Mouse (Mus musculus) cerebellum, postnatal 25 days (tissue): ENCODE results near the gene Vmn1r41.

Experiments used
- DNase-seq, 2 experiments: peaks; one replicate each; pipeline ENCODE4 v3.0.0; 2021; ENCODE audit warnings: mixed read lengths in 2 of 2

Gene Vmn1r41

DNA sequence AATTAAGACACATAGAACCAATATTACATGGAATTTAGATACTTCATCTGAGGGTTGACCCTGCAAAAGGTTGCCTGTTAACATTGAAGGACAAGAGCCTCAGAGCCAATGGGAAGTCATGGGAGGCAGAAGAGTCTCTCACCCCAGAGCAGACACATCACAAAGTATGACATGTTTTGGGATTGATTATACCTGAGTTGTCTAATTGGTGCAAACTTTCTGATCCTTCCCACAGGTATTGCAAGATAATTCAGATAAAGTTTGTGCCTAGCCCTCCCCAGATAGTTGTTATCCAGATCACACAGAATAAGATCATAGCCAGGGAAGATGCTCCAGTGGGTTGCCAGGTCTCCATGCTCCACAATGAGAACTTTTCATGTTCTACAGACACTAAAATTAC lies at the start of gene Vmn1r41:
TSS of gene Vmn1r41 (plus strand) at position 301 of the 400 bp plus-strand sequence.
- no peak for DNase-seq

DNA sequence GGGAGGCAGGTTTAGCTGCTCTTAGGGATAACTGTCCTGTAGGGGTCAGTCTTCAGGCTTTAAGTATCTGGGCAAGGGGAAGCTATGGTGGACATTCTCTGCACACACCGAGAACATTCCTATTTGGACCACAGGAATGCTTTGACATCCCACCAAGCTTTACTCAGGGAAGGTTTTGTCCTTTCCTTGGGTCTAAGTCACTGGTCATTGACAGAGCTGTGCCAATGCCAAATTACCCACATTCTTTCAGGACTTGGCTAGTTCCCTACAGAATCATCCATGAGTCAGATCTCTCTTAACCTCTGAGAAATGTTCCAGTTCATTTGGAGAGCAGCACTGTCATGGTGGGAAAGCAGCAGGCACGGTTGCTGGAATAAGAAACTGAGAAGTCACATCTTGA lies 33.9 kb upstream of the Vmn1r41 start:
- DNase-seq: no peak

DNA sequence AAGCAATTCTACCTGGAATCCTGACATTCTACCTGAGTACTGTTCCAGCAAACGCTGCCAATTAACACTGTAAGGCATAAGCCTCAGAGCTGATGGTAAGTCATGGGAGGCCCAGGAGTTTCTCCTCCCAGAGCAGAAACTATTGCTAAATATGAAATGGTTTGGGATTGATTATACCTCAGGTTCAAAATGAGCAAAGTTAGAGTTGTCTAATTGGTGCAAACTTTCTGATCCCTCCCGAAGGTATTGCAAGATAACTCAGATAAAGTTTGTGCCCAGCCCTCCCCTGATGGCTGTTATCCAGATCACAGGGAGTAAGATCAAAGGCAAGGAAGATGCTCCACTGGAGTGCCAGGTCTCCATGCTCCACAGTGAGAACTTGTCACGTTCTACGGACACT lies 33.3 kb upstream of the Vmn1r41 start, which contains the start of gene Vmn1r40:
TSS of gene Vmn1r40 (plus strand) at position 301 of the 400 bp plus-strand sequence.
- no peak for DNase-seq

DNA sequence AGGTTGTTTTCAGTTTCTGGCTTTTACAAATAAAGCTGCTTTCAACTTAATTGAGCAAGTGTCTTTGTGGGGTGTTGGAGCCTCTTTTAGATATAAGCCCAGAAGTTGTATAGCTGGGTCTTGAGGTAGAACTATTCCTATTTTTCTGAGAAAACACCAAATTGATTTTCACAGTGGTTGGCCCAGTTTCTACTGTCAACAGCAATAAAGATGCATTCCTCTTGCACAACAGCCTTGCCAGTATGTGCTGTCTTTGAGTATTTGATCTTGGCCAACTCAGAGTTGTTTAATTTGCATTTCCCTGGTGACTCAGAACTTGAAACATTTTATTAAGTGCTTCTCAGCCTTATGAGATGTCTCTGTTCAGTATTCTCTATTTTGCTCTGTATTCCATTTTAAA lies 22.5 kb upstream of the Vmn1r41 start:
- no peak for DNase-seq

DNA sequence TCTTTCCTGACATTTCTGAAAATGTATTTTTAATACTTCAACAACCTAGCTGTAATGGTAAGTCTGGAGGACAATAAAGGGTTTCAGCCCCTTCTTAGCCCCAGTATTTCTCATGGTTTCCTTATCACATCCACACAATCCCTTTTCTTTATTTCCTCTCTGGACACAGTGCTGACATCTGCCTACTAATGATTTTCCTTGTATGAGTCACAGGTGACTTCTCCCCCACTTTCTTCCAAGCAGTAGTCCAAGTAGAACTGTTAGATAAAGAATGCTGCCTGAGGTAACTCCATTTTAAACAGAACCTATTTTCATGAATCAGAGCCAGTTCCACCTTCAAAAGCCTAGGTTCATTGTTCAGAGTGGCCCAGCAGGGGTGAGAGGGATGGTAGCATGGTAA lies 2.2 kb downstream of the Vmn1r41 start:
- DNase-seq: no peak

DNA sequence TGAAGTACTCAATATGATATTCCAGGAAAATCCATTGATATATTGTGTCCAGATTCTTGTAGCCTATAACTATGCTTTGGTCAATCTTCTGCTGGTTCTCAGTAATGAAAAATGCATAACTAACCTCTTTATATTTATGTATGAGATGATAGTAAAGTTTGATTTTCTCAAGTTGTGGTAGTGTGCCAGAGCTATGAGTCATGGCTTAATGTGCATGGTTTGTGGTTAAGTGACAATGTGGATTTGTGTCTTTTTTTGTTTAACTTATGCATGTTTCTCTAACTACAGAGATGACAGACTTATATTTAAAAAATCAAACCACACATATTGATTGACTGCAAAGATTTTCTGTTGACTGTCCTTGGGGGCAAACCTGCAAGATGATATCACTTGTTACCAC lies 49.7 kb downstream of the Vmn1r41 start:
- DNase-seq: no peak
